ENCODE assay signal across 8 mouse cellular contexts in genomic region chr1:184999780-185000599, GRCm38 (mm10). TPM values are rescaled to one million over a fixed set of nuclear protein-coding genes. Genes with fewer than 3 reads are reported as not detected.
DNase-seq lines count a peak whose midpoint lies in the region; ATAC-seq lines count a peak whose summit lies in the region.

No protein-coding gene starts in this region.

- H3K4me3 ChIP-seq in forebrain, embryonic 11.5 days (ENCODE audit: low read depth, low read length), result peak overlapping the region; percentile 86

- H3K9me3 ChIP-seq in forebrain, embryonic 11.5 days (ENCODE audit: control insufficient read depth, low read length), result no peaks in the 10 kb centered on the region

- H3K4me1 ChIP-seq in forebrain, embryonic 11.5 days (replicated peaks; ENCODE audit: control insufficient read depth, insufficient read depth, low read length), result peaks cover 8% of the 10 kb centered on the region

- no peaks in the 10 kb centered on the region for H3K27me3 ChIP-seq in forebrain, embryonic 11.5 days (ENCODE audit: control insufficient read depth, insufficient read depth, low read length)

- peak overlapping the region; percentile 67 for H3K4me2 ChIP-seq in forebrain, embryonic 11.5 days (ENCODE audit: low read depth, low read length, severe bottlenecking)

- 2% methylated on average over 26 of the region's 65 CpGs for WGBS in forebrain, embryonic 11.5 days

- H3K27ac ChIP-seq in forebrain, embryonic 11.5 days (ENCODE audit: low read depth, low read length), result no peak overlapping the region; the same call in 1 of the 2 replicates

- H3K9ac ChIP-seq in forebrain, embryonic 11.5 days (ENCODE audit: low read length), result peak overlapping the region; percentile 94

- H3K36me3 ChIP-seq in forebrain, embryonic 11.5 days (ENCODE audit: control insufficient read depth, insufficient read depth, low read length), result no peaks in the 10 kb centered on the region

- intact Hi-C loops in heart, postnatal 14 days (cut with DNase I), result no loop called here

- ATAC-seq in forebrain, embryonic 11.5 days (replicated peaks; ENCODE audit: low FRiP score), result peak; percentile 79
- no peak for ATAC-seq in erythroblast, adult 5-6 weeks (replicated peaks; ENCODE audit: low FRiP score, poor library complexity, severe bottlenecking)

- peak; percentile 31 for DNase-seq in ES-CJ7 (ENCODE audit: low read depth, low spot score)
- peak; percentile 55 for DNase-seq in brain, embryonic 18.5 days (ENCODE audit: low read depth, low spot score)
- peak; percentile 81 for DNase-seq in forebrain, embryonic 11.5 days (ENCODE audit: low spot score)
- peak; percentile 45 to 47 for DNase-seq in heart, postnatal 14 days
- DNase-seq in layer of hippocampus, postnatal 14 days (ENCODE audit: low spot score in 2 of 2), result peak; percentile 71 to 73
- peak; percentile 40 for DNase-seq in lung, postnatal 14 days
- DNase-seq in right cerebral cortex, postnatal 25 days, result peak; percentile 70

RNA-seq across cellular contexts. Expression of gene Mark1, which starts 0.6 kb away (rescaled TPM):
- 5.5 and 7.4 TPM in 2 replicates for polyA plus RNA-seq in forebrain, embryonic 11.5 days (2014; fragmentation: Nextera tagmentation; extraction: Ambion mirVana)
- total RNA-seq in heart, postnatal 14 days (2021), result 1 to 10 TPM; 6.6 to 7.0 TPM
- total RNA-seq in layer of hippocampus, postnatal 14 days (2021), result 10 to 100 TPM; 54.1 to 59.4 TPM
- total RNA-seq in erythroblast, adult 5-6 weeks (2015; ENCODE audit: low replicate concordance), result not detected in 2 replicates
- total RNA-seq in erythroblast, adult 5-6 weeks (2017; ENCODE audit: low replicate concordance), result not detected in 2 replicates

Comparison
In these comparisons a context has a peak if more than half of its experiments do, and no peak if none do; other contexts are left out.
1. DNase-seq: peak in every context shown above with its lines; median percentile 81 in forebrain, embryonic 11.5 days; 72 in layer of hippocampus, postnatal 14 days; 70 in right cerebral cortex, postnatal 25 days; 55 in brain, embryonic 18.5 days; 46 in heart, postnatal 14 days; 40 in lung, postnatal 14 days; 31 in ES-CJ7.
2. RNA of gene Mark1, which starts 0.6 kb away (total RNA-seq): 54.1 to 59.4 TPM in layer of hippocampus, postnatal 14 days and 6.6 to 7.0 TPM in heart, postnatal 14 days; not detected in erythroblast, adult 5-6 weeks; every median in the first group is over 4 times any median in the second.